Mouse (Mus musculus) heart, postnatal 36 days (tissue): ENCODE measurements around the gene Rpf1. TPM values are rescaled to one million over a fixed set of nuclear protein-coding genes. Genes with fewer than 3 reads are reported as not detected.

Experiments
- DNase-seq, 2 experiments: peaks; one replicate each; pipeline ENCODE4 v3.0.0; 2021 to 2022
- intact Hi-C: fragments of 180-260 bp; cut with DNase I; formaldehyde crosslinking; loops from one replicate; pipeline ENCODE4 v1.15.1; 2025
- total RNA-seq, 2 experiments: library from RNA; stranded (reverse); gene quantifications; 2 replicates each; pipeline ENCODE4 v1.2.3; 2021

Rpf1 gene
- total RNA-seq, 2 experiments from 2014 or later: 15.7 to 16.0 TPM

- DNase-seq: no peak
These were observed 19.6 kb downstream of the Rpf1 start for GRCm38 (mm10) chr3:146501601-146502123.

GRCm38 (mm10) chr3:146500810-146501201 lies 20.4 kb downstream of the Rpf1 start:
- intact Hi-C loops: loop anchor here (2.0 kb wide), 2 partner anchors 20 to 312 kb away; partner anchors contain the start of genes Prkacb and Rpf1

More at GRCm38 (mm10) chr3:146501601-146502123, 19.6 kb downstream of the Rpf1 start:
- intact Hi-C loops: loop anchor here (2.0 kb wide), 2 partner anchors 19 to 311 kb away; partner anchors contain the start of genes Prkacb and Rpf1

GRCm38 (mm10) chr3:146500003-146500809 lies 21.0 kb downstream of the Rpf1 start:
- intact Hi-C loops: loop anchor here (2.0 kb wide), 2 partner anchors 21 to 313 kb away; partner anchors contain the start of genes Prkacb and Rpf1
- peak in 1 of 2 experiments; percentile 55 for DNase-seq

More at GRCm38 (mm10) chr3:146500810-146501201, 20.4 kb downstream of the Rpf1 start:
- DNase-seq: no peak

DNA sequence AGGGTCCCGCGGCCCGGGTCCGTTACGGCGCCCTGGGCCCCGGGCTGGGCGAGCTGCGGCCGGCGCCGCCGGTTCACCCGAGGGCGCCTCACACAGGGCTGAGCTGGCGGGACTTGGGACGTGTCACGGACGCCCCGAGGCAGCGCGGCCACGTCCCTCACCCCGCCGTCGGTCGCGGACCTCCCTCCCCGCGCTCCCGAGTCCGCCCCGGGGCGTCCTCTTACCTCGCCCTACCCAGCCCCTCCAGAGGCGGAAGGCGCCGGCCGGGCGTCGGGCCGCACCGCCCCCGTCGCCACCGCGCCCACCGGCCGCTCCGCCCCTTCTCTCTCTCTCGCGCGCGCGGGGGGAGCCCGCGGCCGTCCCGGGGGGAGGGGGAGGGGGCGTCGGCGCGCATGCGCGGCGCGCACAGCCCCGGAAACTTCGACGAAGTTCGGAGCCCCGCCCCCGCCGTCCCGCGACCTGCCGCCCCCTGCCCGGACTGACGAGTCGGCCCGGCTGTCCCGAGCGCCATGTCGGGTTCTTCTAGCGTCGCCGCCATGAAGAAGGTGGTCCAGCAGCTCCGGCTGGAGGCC lies 21.7 kb downstream of the Rpf1 start, which contains the start of the genes Spata1 and Gng5:
Gene Spata1 (minus strand): TSS at position 323 of the 572 bp plus-strand sequence.
Gene Gng5 (plus strand): TSS at position 377 of the 572 bp plus-strand sequence.
- intact Hi-C loops: loop anchor here (2.0 to 5.0 kb wide), 4 partner anchors 21 to 313 kb away; partner anchors contain the start of genes Prkacb and Rpf1
- peak; percentile 87 to 91 for DNase-seq

DNA sequence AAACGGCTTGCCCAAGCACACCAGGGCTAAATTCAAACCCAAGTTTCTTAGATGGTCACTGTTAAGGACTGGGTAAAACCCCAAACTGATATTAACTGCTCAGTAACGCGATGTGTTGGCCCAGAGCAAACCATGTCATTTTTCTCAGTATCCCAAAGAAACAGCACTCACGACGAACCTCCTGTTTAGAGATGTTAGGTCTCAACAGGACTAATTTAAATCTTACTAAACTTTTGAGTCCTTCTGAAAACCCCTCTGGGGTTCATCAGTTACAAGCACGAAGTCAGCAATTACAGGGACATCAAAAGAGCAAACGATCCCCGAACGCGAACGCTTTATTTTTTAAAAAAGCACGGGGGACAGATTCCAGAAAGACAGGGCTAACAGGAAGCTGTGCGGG lies 22.2 kb downstream of the Rpf1 start:
- intact Hi-C loops: loop anchor here (5.0 kb wide), 2 partner anchors 47 to 92 kb away; no protein-coding TSS in a partner anchor
- no peak for DNase-seq

DNA sequence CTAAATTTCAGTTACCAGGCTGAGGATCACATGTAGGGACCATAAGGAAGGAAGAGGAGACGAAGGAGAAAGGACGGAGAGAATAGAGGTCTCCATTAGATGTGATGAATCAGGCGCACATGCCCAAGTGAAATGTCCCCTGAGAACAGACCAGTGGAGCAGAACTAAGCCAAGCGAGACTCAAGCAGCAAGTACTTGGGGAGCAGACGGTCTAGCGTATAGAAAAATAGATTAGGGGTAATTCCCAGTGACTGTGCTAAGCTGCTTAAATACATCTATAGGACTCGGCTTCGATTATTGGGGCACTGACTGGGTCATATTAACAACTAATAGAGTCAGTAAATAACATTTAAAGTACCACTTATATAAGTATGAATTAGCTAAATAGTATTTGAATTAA lies 26.3 kb downstream of the Rpf1 start:
- intact Hi-C loops: loop anchor here (5.0 kb wide), 2 partner anchors 43 to 88 kb away; no protein-coding TSS in a partner anchor
- no peak for DNase-seq

DNA sequence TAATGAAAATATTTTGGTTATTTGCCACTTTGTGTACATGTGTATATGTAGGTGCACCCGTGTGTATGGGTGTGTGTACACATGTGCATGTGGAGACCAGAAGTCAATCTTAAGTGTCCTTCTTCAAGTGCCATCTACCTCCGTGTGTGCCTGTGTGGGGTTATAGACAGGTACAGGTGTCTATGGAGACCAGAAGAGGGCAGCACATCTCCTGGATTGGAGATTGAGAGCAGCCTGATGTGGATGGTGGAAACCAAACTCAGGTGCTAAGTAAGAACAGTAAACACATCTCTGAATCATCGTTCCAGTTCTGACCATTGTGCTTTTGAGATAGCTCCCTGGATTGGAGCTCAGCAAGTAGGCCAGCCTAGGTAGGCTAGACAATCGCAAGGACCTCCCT lies 34.8 kb downstream of the Rpf1 start:
- intact Hi-C loops: no loop called here
- no peak for DNase-seq

DNA sequence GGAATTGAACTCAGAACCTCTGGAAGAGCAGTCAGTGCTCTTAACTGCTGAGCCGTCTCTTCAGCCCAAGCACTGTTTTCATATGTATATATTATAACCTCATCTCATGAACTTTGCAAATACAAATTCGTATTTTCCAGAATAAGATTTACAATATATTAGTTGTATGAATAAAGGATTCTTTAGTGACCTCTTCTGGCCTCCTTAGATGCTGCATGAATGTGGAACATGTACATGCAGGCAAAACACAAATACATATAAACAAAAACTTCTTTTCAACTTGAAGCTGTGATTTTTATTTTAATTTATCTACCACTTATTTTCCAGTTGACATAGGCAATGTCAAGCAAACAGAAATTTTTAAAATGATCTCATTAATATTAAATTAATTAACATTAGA lies 39.2 kb downstream of the Rpf1 start:
- no peak for DNase-seq
- intact Hi-C loops: loop anchor here (1.0 kb wide), 1 partner anchor 137 kb away; no protein-coding TSS in a partner anchor

DNA sequence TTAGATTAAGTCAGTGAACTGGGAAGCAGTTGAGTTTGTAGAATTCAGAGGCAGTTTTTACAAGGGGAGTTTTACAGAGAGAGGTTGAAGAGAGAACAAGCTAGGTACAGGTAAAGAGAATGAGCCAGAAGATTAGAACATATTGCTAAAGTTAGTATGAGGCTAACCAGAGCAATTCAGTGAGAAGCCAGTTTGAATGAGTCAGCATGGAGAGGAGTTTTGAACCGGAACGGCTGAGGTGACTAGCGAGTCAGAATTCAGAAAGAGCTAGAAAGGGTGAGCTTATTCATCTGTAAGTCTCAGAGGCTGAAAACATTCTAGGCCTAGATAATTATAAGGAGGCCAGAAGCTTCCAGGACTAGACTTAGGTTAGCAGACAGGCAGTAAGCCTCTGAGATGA lies 46.8 kb downstream of the Rpf1 start:
- no peak for DNase-seq
- intact Hi-C loops: no loop called here

DNA sequence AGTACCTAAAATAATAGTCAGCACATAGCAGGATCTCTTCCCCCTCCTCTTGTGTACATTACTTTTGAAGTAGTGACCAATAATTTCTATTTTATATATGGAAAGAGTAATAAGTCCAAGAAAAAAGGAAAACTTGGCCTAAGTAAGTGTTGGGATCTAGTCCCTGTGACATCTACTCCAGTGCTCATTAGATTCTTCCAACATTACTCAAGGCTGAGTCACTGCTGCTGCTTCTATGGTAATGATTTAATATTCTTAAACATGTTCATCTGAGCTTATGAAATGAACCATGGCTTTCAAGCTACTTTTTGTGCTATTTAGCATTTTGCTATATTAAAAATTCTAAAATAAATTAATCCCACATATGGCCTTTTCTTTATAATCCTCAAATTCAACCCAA lies 47.5 kb downstream of the Rpf1 start:
- intact Hi-C loops: no loop called here
- no peak for DNase-seq

GRCm38 (mm10) chr3:146472657-146473056 lies 48.6 kb downstream of the Rpf1 start:
- DNase-seq: no peak
- intact Hi-C loops: no loop called here

GRCm38 (mm10) chr3:146469226-146469625 lies 52.0 kb downstream of the Rpf1 start:
- intact Hi-C loops: no loop called here
- DNase-seq: no peak

DNA sequence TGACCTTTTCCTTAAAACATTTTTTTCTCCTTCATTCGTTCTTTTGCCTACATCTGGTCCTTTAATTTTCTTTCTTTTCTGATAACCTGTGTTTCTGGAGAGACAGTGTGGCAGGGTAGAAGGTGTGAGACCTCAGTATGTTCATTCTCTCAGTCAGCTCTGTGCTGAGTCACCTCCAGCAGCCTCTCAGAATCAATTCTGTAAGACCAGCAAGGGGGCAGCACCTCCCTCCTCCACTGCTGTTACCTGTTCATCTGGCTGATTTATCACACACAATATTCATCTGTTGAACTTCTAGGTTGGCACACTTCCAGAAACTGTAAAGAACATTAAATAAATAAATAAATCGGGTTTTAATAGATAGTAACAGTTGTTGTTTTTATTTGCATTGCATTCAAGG lies 58.3 kb downstream of the Rpf1 start:
- DNase-seq: no peak
- intact Hi-C loops: no loop called here

Other genes starting within 250 kb of the Rpf1 start
- gene Ssx2ip, start 116.8 kb downstream of the Rpf1 start, total RNA-seq: 10 to 100 TPM; 12.9 to 13.1 TPM
- 1 to 10 TPM; 3.4 TPM for gene Ctbs, start 71.6 kb downstream of the Rpf1 start, total RNA-seq
- gene Spata1, start 21.7 kb downstream of the Rpf1 start, total RNA-seq: 1 to 10 TPM; 2.1 to 2.3 TPM
- 100 to 1,000 TPM; 246 to 247 TPM for gene Gng5, start 21.6 kb downstream of the Rpf1 start, total RNA-seq
- not detected for gene Uox, start 49.0 kb upstream of the Rpf1 start, total RNA-seq
- not detected for gene Dnase2b, start 94.2 kb upstream of the Rpf1 start, total RNA-seq
- gene 4930503B20Rik, start 129.9 kb upstream of the Rpf1 start, total RNA-seq: not detected
- gene Samd13, start 164.2 kb upstream of the Rpf1 start, total RNA-seq: 1 to 10 TPM; 1.6 to 2.4 TPM